Mouse (Mus musculus) spleen, postnatal 14 days (tissue): ENCODE data around the gene Tpcn1.

ENCODE experiments used
- DNase-seq, 2 experiments: peaks; one replicate each; pipeline ENCODE4 v3.0.0; 2021 to 2022; ENCODE audit warnings: low spot score in 2 of 2

The Tpcn1 gene

DNA sequence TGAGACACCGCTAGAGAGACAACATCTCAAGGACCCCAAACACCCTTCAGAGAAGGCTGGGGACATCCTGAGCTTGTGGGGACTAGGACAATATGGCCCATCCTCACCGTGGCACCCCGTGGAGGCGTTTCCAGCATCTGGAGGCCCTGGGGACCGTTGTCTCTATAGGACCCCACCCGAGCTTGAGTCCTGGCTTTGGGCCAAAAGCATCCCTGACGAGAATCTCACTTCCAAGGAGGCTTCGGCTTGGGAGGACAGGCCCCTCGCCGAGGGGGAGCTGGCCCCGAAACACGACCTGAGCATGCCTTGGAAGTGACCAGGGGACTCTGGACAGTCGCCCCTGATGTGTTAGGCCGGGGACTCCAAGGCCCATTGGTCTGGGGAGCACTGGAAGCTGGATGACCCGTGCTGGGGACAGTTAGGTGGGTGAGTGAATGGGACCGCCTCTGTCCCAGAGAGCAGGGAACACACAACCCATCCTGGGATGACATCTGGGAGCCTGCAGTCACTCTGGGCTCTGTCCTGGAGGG is 20.8 kb upstream of the Tpcn1 start:
- no peak for DNase-seq

DNA sequence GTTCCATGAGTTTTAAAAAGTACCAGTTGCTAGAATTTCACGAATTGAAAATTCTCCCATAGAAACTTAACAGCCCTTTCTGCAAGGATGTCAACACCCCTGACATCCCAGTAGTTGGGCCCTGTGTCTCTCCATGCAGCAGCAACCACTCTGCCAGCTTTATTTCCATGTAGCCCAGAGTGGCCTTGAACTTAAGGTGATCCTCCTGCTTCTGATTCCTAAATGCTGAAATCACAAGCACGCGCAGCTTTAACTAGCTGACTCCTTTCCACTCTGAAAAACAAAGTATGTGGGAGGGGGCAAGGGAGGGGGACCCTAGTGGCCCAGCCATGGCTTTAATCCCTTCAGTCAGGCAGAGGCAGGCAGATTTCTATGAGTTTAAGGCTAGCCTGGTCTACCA is 18.9 kb upstream of the Tpcn1 start:
- no peak for DNase-seq

DNA sequence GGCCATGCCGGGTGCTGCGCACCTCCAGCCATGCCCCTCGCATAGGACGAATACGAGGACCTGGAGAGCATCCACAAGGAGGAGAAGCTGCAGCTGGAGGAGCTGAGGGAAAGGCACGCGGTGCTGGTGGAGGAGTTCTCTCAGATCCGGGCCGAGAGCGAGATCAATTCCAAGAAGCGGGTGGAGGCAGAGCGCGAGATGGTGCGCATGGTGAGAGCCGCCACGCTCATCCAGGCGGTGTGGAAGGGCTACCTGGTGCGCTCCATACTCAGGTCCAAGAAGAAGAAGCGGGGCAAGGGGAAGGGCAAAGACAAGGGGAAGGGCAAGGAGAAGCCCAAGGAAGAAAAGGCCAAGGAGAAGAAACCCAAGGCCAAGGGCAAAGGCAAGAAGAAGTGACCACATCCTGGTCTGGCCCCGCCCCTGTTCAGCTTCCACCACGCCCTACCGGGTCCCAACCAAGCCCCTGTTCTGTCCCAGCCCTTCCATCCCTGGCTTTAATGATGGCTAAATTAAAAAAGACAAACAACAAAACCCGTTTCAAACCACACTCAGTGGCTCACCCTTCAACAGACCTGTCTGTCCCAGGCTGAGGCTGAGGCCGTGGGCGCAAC is 18.2 kb upstream of the Tpcn1 start:
- DNase-seq: no peak

DNA sequence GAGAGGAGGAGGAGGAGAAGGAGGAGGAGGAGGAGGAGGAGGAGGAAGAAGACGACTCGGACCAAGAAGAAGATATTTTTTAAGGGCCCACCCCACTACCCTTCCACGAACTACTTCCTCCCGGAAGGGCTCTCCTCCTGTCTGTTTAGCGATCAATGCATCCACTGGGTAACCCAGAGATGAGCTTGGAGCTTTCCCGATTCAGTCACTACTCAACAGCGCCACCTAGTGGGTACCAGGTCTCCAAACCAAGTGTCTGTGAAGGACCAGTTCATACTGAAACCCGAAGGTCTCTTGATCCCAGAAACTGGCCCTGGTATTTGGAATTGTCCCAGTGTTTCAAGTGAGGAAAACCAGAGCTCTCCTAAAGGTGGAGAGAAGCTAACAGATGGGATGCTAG is 17.2 kb upstream of the Tpcn1 start:
- peak; percentile 71 to 85 for DNase-seq

DNA sequence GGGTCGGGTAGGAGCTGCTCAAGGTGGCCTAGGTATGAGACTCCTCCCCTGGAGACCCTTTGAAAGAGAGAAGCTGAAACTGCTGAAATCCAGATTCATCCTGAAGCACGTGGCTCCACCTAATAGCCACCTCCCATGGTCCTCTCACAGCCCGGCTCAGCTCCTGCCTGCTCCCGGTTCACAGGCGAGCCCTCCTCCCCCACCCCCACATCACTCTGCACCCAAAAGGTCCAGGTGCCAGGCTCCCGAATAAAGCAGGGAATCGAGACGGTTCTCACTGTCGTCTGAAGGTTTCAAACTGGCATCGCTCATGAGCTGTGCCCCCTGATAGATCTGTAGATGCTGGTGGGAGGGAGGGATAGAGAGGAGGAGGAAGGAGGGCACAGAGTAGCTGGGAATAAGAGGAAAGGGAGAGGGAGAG is 16.8 kb upstream of the Tpcn1 start:
- DNase-seq: no peak

DNA sequence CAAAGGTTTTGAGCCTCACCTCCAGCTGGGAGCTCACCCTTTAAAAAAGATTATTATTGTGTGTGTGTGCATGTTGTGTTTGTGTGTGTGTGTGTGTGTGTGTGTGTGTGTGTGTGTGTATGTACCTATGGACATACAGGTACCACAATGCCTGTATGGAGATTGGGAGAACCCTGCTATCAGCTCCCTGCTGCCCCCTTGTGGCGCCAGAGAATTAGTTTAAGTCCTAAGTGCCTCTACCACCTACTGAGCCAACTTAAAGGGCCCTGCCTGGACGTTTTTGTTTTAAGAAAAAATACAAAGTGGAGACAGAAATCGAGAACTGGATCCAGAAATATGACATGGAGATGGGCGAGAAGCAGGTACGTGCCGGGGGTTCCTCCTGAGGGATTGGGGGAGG is 16.4 kb upstream of the Tpcn1 start:
- peak; percentile 75 to 85 for DNase-seq

DNA sequence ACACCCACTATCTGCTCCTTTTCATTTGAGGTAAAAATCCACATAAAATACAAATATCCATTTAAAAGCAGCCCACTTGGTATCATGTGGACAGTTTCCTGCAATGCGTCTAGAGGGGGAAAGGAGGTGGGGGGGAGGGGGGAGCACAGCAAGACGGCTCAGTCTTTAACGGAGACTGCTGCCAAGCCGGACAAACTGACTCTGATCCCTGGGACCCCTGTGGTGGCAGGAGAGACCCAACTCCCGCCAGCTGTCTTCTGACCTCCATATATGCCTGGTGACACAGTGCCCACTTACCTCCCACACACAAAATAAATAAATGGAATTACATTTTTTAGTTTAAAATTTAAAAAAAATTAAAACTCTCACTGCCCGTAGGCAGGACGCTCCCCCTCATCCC is 15.0 kb upstream of the Tpcn1 start:
- no peak for DNase-seq

DNA sequence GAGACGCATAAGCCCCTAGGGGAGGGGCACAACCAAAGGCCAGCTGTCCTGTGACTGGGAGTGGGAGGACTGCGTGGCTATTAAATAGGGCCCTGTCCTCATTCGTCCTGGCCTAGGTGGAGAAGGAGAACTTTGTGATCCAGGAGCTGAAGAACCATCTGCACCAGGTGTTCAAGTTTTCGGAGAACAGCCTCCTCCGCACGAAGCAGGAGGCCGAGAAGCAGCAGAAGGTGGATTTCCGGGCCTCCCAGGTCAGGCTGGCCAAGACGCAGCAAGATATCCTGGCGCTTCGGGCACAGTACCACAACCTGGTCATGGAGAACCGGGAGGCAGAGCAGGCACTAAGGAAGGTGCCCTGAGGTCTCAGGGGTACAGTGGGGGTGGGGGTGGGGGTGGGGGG is 13.7 kb upstream of the Tpcn1 start:
- DNase-seq: no peak

DNA sequence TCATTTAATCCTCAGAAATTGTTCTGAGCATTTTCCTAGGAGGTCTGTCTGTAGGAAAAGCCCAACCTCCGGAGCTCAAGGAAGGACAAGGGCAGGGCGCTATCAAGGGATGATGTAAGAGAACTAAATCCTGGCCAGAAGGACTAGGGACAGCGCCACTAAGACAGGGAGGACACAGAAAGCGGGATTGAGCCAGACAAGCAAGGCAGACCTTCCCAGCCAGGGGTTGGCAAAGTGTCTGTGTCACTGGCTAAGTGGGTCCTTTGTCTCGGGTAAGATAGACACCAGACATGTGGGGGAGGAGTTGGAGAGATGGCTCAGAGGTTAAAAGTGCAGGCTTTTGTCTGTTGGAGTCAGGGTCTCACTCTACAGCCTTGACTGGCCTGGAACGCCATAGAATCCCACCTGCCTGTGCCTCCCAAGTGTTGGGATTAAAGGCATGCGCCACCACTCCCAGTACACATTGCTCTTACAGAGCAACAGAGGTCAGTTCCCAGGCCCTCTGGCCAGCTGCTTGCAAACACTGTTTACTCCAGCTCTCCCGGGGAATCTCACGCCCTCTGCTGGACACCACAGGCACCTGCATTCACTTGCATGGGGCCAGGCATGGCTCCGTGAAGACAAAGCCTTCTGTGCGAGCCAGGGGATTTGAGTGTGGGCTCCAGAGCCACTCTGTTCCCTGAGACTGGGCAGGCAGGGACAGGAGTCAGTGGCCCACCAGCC is 12.6 kb upstream of the Tpcn1 start:
- DNase-seq: no peak

DNA sequence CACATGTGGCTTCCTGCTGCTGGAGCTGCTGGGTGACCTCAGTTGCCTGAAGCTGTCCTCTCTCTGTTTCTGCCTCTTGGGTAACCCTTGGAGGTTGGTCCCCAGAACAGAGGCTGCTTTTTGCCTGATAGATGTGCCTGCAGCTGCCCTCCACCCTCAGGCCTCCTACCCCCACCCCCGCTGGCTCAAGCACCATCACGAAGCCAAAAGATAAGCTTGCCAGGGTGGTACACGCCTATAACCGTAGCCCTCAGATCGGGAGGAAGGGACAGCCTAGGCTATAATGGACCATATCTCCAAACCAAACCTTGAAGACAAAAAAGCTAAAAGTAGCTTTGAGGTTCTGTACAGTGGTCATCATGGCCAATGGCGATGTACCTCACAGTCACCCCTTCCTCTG is 11.2 kb upstream of the Tpcn1 start:
- no peak for DNase-seq

DNA sequence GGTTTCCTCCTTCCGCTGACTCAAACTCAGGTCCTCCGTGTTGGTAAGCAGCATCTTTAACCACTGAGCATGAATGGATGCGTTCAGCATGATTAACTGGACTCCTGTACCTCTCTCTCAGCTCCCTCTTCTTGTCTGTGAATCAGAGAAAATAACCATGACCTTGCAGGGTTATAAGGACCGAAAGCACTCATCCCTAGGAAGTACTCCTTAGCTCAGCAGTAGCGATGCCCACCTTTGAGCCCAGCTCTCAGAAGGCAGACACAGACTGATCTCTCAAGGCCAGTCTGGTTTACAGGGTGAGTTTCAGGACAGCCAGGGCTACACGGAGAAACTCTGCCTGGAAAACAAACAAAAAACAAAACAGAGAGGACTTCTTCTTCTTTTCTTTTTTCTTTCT is 6.0 kb upstream of the Tpcn1 start:
- no peak for DNase-seq

DNA sequence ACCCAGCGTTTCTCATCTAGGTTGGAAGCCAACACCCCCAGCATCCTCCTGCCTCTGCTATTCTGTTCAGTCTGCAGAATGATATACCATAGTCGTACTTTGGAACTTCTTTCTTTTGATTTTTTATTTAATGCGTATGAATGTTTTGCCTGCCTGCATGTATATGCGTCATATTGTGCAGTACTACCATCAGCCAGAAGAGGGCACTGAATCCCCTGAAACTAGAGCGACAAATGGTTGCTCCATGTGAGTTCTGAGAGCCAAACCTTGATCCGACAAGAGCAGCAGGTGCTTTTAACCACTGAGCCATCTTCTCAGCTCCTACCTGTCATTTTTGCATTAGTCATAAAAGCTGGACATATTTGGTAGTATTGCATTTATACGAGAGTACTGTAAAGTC is 3.7 kb upstream of the Tpcn1 start:
- no peak for DNase-seq

DNA sequence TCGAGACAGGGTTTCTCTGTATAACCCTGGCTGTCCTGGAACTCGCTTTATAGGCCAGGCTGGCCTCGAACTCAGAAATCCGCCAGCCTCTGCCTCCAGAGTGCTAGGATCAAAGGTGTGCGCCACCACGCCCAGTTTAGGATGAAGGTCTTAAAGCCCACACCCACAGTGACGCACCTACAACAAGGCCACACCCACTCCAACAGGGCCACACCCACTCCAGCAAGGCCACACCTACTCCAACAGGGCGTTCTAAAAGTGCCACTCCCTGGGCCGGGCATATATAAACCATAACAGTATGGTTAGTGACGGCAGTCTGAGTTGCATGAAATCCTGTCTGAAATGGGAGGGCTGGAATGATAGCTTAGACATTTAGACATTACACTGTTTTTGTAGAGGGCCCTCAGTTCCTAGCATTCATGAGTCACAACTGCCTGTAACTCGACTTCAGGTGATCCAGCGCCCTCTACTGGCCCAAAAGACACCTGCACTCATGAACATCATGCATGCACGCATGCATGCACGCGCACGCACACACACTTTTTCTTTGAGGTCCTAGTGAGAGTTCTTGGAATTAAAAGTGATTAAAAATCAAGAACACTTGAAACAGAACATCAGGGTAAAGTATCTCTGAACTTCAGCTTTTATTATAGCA is 2.0 kb upstream of the Tpcn1 start:
- DNase-seq: no peak

DNA sequence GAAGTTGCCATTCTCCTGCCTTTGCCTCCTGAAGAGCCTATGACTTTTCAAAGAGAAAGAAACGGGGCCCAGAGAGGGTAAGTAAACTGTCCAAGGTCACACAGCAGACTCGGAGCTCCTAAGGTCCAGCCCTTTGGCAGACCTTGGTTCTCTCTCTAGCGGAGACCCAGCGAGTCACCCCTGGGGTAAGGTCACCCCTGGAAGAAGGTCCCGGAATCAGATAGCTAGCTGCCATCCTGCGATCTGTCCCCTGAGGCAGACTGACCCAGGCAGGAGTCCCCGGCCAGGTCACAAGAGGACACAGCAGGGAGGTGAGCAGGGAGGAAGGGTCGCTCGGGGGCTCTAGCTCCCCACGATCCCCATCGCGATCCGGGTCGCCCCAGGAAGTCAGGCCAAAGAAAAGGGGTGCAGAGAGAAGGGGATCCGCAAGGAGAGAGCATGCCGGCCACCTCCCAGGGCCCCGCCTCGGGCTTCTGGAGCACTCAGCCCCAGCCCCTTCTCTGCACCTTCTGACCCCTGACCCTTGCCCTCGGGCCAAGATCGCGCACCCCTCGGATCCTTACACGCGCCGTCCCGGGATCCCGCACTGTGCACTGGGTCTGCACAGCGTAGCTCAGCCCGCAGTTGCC is 419 bp downstream of the Tpcn1 start:
- no peak for DNase-seq

DNA sequence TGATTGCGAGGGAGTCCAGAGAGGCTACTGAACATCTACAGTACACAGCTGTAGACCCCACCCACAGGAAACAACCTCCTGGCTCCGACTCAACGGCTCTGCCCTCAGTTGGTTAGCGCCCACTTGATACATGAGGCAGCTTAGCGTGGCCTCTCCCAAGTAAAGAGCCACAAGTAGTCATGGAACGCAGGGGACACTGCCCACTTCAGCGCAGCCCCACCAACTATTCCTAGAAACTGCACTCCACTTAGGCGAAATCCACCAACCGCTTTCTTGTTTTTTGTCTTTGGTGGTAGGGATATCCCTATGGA is 902 bp downstream of the Tpcn1 start:
- peak; percentile 51 to 54 for DNase-seq

DNA sequence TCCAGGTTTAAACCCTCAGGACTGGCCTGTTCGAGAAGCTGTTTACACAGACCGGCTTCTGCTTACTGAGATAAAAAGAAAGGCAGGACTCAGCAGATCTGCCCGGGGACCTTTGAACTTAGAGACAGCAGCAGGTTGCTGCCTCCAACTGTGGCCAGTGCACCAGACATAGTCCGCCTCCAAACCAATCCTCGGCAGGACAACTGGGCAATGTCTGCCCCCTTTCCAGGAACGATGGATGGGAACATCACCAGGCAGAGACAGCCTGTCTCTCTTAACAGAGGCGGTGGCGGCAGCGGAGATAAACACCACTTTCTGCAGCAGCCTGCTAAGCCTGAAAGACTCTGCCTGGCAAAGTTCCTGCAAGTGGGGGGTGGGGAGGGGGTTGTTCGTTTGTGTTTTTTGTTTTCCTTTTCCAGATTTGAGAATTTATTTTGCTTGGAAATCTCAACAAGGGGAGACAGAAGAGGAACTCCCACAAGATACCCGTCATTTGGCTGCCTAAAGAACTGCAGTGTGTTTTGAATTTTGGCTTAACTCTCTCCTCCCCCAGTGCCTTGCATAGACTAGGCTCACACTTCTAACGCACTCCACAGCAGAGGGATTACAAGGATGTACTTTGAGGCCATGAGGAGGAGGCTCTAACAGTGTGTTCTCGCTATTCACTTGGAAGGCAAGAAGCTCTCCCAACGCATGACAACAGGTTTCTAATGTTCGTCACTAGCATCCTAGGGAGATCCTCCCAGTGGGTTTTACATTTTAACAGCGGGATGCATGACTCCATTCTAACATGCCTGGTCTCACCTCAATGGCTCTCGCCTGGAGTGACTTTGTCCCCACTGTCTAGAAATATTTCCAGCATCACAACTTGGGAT is 1.5 kb downstream of the Tpcn1 start:
- peak in 1 of 2 experiments; percentile 37 for DNase-seq

DNA sequence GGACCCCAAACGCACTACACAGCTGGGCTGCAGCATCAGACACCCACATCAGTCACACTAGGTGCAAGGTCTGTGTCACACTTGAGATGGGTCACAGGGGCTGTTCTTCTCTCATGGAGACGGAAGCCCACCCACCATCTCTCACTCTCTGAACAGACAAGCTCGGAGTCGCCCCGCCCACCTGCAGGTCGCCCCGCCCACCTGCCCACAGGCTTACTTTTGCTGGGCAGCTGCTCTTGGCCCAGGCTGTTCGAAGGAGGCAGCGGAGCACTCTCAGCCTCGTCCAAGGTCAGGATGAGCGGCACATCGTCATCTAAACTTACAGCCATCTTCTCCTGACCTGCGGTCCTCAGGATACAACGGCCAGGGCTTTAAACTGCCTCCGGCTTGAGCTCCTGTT is 3.5 kb downstream of the Tpcn1 start:
- no peak for DNase-seq

DNA sequence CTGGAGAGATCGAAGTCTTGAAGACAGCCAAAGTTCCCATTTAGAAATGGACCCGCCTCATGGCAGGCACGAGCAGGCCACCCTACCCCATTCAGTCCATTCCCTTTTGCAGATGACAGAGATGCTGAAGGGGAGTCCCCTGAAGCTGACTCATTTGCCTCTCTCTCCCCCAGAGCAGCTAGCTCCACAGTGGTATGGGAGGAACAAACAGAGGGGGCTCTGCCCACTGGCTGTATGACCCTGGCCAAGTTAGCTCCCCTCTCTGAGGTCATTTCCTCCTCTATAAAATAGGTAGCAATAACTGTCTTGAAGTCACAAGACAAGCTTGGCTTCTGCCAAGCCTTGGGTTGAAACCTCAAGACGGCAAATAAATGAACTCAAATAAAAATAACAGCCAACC is 5.0 kb downstream of the Tpcn1 start:
- DNase-seq: no peak

DNA sequence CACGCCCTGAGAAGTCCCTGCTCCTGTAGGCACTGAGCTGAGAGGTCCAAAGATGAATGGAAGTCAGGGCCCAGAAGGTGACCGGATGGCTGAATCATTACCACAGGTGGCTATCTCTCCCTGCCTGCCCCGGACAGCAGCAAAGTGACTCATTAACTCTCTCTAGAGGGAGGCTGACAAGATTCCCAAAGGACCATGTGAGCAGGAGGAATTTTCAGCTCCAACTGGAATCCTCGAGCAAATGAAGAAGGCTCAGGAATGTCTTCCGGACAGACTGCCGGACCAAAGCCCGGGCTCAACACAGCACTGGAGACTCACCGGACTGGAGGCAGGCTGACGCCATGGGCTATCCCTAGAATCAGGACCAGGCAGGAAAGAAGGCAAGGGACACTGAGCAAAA is 6.5 kb downstream of the Tpcn1 start:
- DNase-seq: no peak

DNA sequence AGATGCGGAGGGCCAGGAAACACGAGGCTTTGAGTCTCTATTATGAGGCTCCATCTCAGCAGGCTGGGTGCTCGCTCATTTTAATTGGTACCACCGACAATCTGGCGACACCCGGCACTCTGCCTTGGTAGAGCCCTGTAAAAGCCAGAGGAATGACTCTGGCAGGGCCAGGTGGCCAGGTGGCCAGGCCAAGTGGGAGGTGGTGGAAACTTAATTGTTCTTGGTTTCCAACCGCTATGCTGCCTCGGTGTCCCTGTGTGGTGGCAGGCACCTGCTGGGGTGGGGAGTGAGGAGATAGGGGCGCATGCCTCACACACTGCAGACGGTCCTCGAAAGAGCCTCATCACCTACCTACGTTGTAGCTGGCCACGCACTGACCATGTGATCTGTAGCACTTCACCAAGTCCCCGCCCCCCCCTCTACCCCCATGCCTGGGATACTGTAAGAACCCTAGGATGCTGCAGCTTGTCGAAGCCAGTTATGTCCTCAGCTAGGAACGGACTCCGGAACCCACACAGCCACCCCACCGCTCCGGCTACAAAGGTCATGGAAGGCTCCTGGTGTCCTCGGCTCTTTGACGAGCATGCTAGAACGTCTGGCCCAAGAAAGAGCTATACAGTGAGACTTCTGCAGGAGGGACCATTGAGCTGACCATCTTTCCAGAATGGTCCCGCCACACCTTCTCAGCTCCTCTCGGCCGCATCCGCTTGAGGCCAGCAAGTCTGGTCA is 8.4 kb downstream of the Tpcn1 start:
- no peak for DNase-seq
